Mouse (Mus musculus) urinary bladder, adult 2 months (tissue): ENCODE data around the gene Olfr803. TPM values are rescaled to one million over a fixed set of nuclear protein-coding genes. Genes with fewer than 3 reads are reported as not detected.

Source experiments
- DNase-seq: peaks from one replicate; pipeline ENCODE4 v3.0.0; 2022; ENCODE audit warnings: low spot score
- polyA plus RNA-seq: library from polyadenylated mRNA; depleted of rRNA; stranded (reverse); fragments of >200 nt; gene quantifications from 2 replicates; pipeline ENCODE4 v1.2.3, GENCODE M21; 2012; rRNA removed

Gene Olfr803
- not detected in 2 replicates for polyA plus RNA-seq

DNA sequence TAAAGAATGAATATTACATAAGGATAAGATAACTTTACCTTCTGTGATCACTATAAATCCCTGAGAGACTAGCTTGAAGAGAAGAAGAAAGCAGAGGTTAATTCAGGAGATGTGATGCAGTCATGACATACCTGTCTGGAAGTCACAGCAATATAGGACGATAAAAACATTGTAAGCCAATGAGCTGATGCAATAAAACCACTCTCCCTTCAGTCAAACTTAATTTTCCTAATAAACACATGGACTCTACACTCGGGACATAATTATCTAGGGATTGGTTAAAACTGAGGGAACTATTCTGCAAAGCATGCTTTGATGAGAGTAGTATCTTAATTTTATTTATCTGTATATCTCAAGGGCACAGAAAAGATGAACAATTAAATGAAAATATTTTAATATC lies at the start of gene Olfr803:
Gene Olfr803, minus strand, starts transcription at position 101 of the 400 bp plus-strand sequence.
- DNase-seq, result no peak

DNA sequence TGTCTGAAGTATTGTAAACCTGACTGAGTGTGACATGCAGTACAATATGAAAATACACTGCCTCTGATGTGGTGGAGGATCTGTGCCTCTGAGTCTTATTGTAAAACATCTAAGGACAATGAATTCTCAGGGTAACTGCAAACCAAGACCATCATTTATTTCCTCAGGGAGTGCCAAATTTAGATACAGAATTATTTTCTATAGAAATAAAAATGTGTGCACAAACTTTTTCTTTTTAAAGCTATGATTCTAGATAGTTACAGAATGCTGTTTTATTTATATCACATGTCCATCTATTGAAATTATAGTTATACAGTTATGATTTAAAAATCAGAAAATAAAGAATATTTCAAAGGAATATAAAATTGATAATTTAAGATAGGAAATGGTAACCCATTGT lies 47.7 kb upstream of the Olfr803 start, which contains the start of gene Olfr806:
Gene Olfr806, minus strand, starts transcription at position 101 of the 400 bp plus-strand sequence.
- no peak for DNase-seq

DNA sequence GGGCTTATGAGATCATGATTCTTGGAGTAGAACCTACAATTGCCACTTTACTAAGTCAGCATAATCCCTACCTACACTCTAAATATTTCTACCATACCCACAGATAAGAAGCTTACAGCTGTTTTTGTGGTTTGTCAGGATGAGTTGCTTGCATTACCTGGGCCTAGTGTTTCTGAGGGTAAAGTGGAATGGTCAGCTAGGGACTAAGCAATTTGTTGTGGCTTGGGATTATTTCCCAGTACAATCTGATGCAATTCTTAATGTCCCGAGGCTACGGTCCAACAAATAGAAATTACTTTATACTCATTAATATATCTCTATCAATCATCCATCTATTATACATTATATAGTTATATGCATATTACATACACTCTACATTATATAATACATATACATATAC lies 35.2 kb upstream of the Olfr803 start, which contains the start of gene Olfr805:
Gene Olfr805, minus strand, starts transcription at position 101 of the 400 bp plus-strand sequence.
- DNase-seq, result no peak

DNA sequence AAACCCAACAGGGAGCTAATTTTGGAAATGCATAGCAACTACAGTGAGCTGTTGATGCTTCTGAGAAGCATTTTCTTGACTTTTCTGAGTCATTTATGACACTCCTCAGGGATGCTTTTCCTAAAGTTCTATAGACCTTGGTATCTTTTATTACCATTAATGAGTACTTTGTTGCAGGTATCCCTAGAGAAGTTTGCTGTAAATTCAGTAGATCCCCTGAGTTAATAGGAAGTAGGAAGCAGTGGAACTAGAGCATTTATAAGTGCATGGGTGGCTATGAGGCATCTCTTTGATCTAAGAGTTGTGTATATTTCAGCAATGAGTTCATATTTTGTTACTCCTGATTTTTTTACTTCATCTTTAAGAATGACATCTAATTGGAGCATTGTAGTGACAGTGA lies 8.8 kb upstream of the Olfr803 start, which contains the start of gene Olfr804:
Gene Olfr804, plus strand, starts transcription at position 301 of the 400 bp plus-strand sequence.
- DNase-seq, result no peak

DNA sequence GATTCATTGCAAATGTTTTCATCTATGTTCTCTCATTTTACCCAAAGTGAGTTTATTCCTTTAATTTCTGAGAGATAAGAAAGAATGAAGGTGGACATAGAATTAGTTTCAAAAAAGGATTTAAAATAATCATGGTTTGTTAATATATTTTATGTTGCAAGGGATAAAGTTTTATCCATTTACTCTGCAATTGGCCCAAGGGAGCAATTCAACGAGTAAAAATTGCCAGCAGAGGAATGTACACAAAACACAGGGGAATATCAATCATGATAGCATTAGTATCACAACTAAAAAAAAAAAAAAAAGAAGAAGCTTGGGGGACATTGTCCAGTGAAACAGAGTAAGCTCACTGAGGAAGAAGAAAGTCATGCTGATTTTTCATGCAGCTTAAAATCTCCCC lies 6.0 kb downstream of the Olfr803 start, which contains the start of gene Olfr802:
Gene Olfr802, minus strand, starts transcription at position 101 of the 400 bp plus-strand sequence.
- DNase-seq, result no peak

DNA sequence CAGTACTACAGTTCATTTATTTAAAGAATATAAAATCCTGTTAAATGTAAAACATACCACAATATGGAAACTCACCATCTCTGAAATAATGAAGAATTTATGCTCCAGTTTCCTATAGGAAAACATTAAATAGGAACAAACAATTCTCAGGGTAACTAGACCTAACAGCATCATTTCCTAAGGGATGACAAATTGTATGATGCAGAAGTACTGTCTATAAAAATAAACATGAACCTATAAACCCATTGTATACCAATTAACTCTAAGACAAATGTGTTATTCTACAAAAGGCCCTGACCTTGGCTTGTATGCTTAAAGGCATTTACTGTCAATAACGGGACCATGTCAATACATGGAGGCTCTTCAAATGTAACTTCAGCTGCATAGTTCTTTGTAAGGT lies 20.3 kb downstream of the Olfr803 start, which contains the start of gene Olfr801:
Gene Olfr801, minus strand, starts transcription at position 101 of the 400 bp plus-strand sequence.
- no peak for DNase-seq

DNA sequence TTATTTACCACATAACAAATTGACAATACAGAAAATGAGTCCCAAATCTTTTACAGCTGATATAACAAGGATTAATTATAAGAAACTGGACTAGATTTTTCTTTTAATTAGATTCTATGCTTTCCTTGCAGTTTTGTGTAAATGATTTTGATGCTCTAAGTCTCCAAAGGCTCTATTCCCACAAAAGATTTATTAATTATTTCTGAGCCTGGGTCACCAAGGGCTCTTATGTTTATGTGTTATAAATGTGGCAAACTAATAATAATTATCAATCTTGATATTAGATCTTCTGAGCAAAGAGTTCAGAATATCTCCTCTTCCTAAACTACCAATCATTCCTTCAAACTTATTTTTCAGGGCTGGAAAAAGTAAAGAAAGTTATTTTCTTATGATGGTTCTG lies 36.7 kb downstream of the Olfr803 start, which contains the start of gene Olfr800:
Gene Olfr800, plus strand, starts transcription at position 301 of the 400 bp plus-strand sequence.
- no peak for DNase-seq

DNA sequence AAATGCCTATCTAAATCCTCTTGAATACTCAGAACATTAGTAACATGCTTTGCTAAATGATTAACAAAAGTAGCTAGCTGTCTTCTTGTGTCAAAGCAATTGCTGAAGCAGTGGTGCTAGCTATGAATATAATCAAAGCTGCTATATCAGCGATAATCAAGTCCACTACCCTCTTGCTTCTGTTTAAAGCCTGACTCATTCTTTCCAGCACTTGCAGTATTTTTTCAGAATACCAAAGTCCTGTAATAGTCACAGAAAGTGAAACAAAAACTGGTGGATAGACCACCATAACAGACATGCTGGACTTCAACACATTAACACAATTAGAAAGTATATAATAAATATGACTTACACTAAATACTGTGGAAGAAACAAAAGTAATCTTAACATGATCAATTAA lies 42.3 kb downstream of the Olfr803 start:
- no peak for DNase-seq

Other genes starting within 250 kb of the Olfr803 start
- gene Olfr787, start 232.4 kb downstream of the Olfr803 start, polyA plus RNA-seq, result not detected in 2 replicates
- gene Olfr788, start 223.3 kb downstream of the Olfr803 start, polyA plus RNA-seq, result not detected in 2 replicates
- not detected in 2 replicates for gene Olfr789, start 209.5 kb downstream of the Olfr803 start, polyA plus RNA-seq
- gene Olfr790, start 195.8 kb downstream of the Olfr803 start, polyA plus RNA-seq, result not detected in 2 replicates
- not detected in 2 replicates for gene Olfr791, start 172.5 kb downstream of the Olfr803 start, polyA plus RNA-seq
- gene Olfr792, start 155.1 kb downstream of the Olfr803 start, polyA plus RNA-seq, result not detected in 2 replicates
- gene Olfr794, start 126.6 kb downstream of the Olfr803 start, polyA plus RNA-seq, result not detected in 2 replicates
- not detected in 2 replicates for gene Olfr796, start 81.7 kb downstream of the Olfr803 start, polyA plus RNA-seq
- not detected in 2 replicates for gene Olfr798, start 66.4 kb downstream of the Olfr803 start, polyA plus RNA-seq
- not detected in 2 replicates for gene Olfr799, start 56.8 kb downstream of the Olfr803 start, polyA plus RNA-seq
- gene Olfr800, start 36.6 kb downstream of the Olfr803 start, polyA plus RNA-seq, result not detected in 2 replicates
- gene Olfr801, start 20.4 kb downstream of the Olfr803 start, polyA plus RNA-seq, result not detected in 2 replicates
- not detected in 2 replicates for gene Olfr802, start 6.1 kb downstream of the Olfr803 start, polyA plus RNA-seq
- gene Olfr804, start 8.9 kb upstream of the Olfr803 start, polyA plus RNA-seq, result not detected in 2 replicates
- not detected in 2 replicates for gene Olfr805, start 35.1 kb upstream of the Olfr803 start, polyA plus RNA-seq
- gene Olfr806, start 47.6 kb upstream of the Olfr803 start, polyA plus RNA-seq, result not detected in 2 replicates
- gene Olfr807, start 63.5 kb upstream of the Olfr803 start, polyA plus RNA-seq, result not detected in 2 replicates
- gene Olfr808, start 71.2 kb upstream of the Olfr803 start, polyA plus RNA-seq, result not detected in 2 replicates
- not detected in 2 replicates for gene Olfr809, start 80.4 kb upstream of the Olfr803 start, polyA plus RNA-seq
- not detected in 2 replicates for gene Olfr810, start 100.6 kb upstream of the Olfr803 start, polyA plus RNA-seq
- not detected in 2 replicates for gene Olfr811, start 110.1 kb upstream of the Olfr803 start, polyA plus RNA-seq
- not detected in 2 replicates for gene Olfr812, start 151.8 kb upstream of the Olfr803 start, polyA plus RNA-seq
- not detected in 2 replicates for gene Olfr813, start 161.1 kb upstream of the Olfr803 start, polyA plus RNA-seq
- not detected in 2 replicates for gene Olfr814, start 185.6 kb upstream of the Olfr803 start, polyA plus RNA-seq
- gene Olfr815, start 211.6 kb upstream of the Olfr803 start, polyA plus RNA-seq, result not detected in 2 replicates
- not detected in 2 replicates for gene Olfr816, start 221.3 kb upstream of the Olfr803 start, polyA plus RNA-seq